In genomic region chr12:70109921-70110320, GRCm38 (mm10) we compare ENCODE assay signal across 9 mouse cellular contexts. TPM values are rescaled to one million over a fixed set of nuclear protein-coding genes. Genes with fewer than 3 reads are reported as not detected.
A peak's percentile ranks its signal among the peaks of the same experiment; 100 is the strongest.
DNase-seq lines count a peak whose midpoint lies in the region; ATAC-seq and TF ChIP-seq lines count a peak whose summit lies in the region.
"Had no signal": no experiment of that assay in that cellular context is flagged by ENCODE, and none has a peak within 500 bp of the region (broad histone marks: within the 10 kb centered on the region; RNA-seq: fewer than 3 reads in every experiment).

No protein-coding gene starts in this region.

- no peak for DNase-seq in heart, adult 9 months (ENCODE audit: low spot score in 2 of 2)
- peak; percentile 68 for DNase-seq in brain, embryonic 14.5 days (ENCODE audit: low read depth)
- DNase-seq in heart, postnatal 0 days (ENCODE audit: low spot score), result no peak
- DNase-seq in lung, adult 2 months, result no peak
- DNase-seq in testis, postnatal 10 days (ENCODE audit: low spot score), result no peak
- DNase-seq in layer of hippocampus, adult 8-10 months (ENCODE audit: low spot score in 2 of 2), result no peak

- H3K4me2 ChIP-seq in heart, embryonic 13.5 days, result peak overlapping the region; percentile 100
- peak overlapping the region; percentile 96 for H3K4me2 ChIP-seq in heart, postnatal 0 days (ENCODE audit: low read depth, low read length)
- H3K4me2 ChIP-seq in neural tube, embryonic 14.5 days (ENCODE audit: low read depth, low read length), result peak overlapping the region; percentile 88

- TF ChIP-seq EP300 in heart, postnatal 0 days (IDR thresholded peaks at IDR 0.05; ENCODE audit: low read depth), result no peak

- peak overlapping the region; percentile 91 for H3K9ac ChIP-seq in heart, embryonic 13.5 days
- H3K9ac ChIP-seq in heart, postnatal 0 days (replicated peaks; ENCODE audit: low read depth, low read length), result no peak overlapping the region
- peak overlapping the region; percentile 96; the same call in 1 of the 2 replicates for H3K9ac ChIP-seq in neural tube, embryonic 14.5 days (replicated peaks; ENCODE audit: low read depth, low read length)

- no peaks in the 10 kb centered on the region for H3K27me3 ChIP-seq in heart, embryonic 13.5 days (replicated peaks)
- no peaks in the 10 kb centered on the region for H3K27me3 ChIP-seq in heart, postnatal 0 days (ENCODE audit: control insufficient read depth, insufficient read depth, low read length)
- H3K27me3 ChIP-seq in neural tube, embryonic 14.5 days (ENCODE audit: control insufficient read depth, insufficient read depth, low read length), result no peaks in the 10 kb centered on the region

- H3K36me3 ChIP-seq in heart, embryonic 13.5 days, result no peaks in the 10 kb centered on the region
- no peaks in the 10 kb centered on the region for H3K36me3 ChIP-seq in heart, postnatal 0 days (replicated peaks; ENCODE audit: control insufficient read depth, insufficient read depth, low read length)
- no peaks in the 10 kb centered on the region for H3K36me3 ChIP-seq in neural tube, embryonic 14.5 days (ENCODE audit: control insufficient read depth, insufficient read depth, low read length)

- no peaks in the 10 kb centered on the region for H3K9me3 ChIP-seq in heart, embryonic 13.5 days
- no peaks in the 10 kb centered on the region for H3K9me3 ChIP-seq in heart, postnatal 0 days (replicated peaks; ENCODE audit: control insufficient read depth, low read length)
- no peaks in the 10 kb centered on the region for H3K9me3 ChIP-seq in neural tube, embryonic 14.5 days (ENCODE audit: control insufficient read depth, low read length)

- no peak for ATAC-seq in heart, embryonic 13.5 days (ENCODE audit: extremely low read depth, insufficient number of reproducible peaks, low FRiP score, low TSS enrichment)
- no peak for ATAC-seq in heart, postnatal 0 days (ENCODE audit: insufficient read depth, low read depth)
- ATAC-seq in neural tube, embryonic 14.5 days (ENCODE audit: low read depth), result no peak

- no peak overlapping the region for H3K27ac ChIP-seq in heart, embryonic 13.5 days (replicated peaks)
- no peak overlapping the region for H3K27ac ChIP-seq in heart, postnatal 0 days (ENCODE audit: low read depth)
- H3K27ac ChIP-seq in neural tube, embryonic 14.5 days (ENCODE audit: low read depth, low read length), result peak overlapping the region; percentile 44

- no peak for TF ChIP-seq POLR2A in brain, embryonic 14.5 days (IDR thresholded peaks at IDR 0.05; ENCODE audit: borderline replicate concordance, extremely low read depth, insufficient read depth, insufficient read length, poor library complexity, severe bottlenecking)
- no peak for TF ChIP-seq POLR2A in lung, adult 2 months (IDR thresholded peaks at IDR 0.05; ENCODE audit: borderline replicate concordance, extremely low read depth, low read depth, low read length)

- WGBS in heart, embryonic 13.5 days, result 59% methylated on average over 6 of the region's 6 CpGs
- 43% methylated on average over 6 of the region's 6 CpGs for WGBS in heart, postnatal 0 days
- 33% methylated on average over 6 of the region's 6 CpGs for WGBS in lung, adult 2 months
- 22% methylated on average over 6 of the region's 6 CpGs for WGBS in neural tube, embryonic 14.5 days

- H3K4me3 ChIP-seq in heart, embryonic 13.5 days, result peak overlapping the region; percentile 68
- H3K4me3 ChIP-seq in heart, postnatal 0 days (ENCODE audit: low read depth, low read length), result peak overlapping the region; percentile 89
- peak overlapping the region; percentile 28 for H3K4me3 ChIP-seq in lung, adult 2 months (replicated peaks; ENCODE audit: extremely low read depth, low read depth, low read length)
- H3K4me3 ChIP-seq in neural tube, embryonic 14.5 days (ENCODE audit: low read depth, low read length), result peak overlapping the region; percentile 87

- peaks cover 44% of the 10 kb centered on the region for H3K4me1 ChIP-seq in heart, embryonic 13.5 days
- peaks cover 19% of the 10 kb centered on the region; the same call in 1 of the 2 replicates for H3K4me1 ChIP-seq in heart, postnatal 0 days (ENCODE audit: control insufficient read depth, insufficient read depth)
- peaks cover 21% of the 10 kb centered on the region for H3K4me1 ChIP-seq in lung, adult 2 months (ENCODE audit: control insufficient read depth, insufficient read depth, low read length)
- H3K4me1 ChIP-seq in neural tube, embryonic 14.5 days (ENCODE audit: control insufficient read depth, insufficient read depth, low read length), result peaks cover 33% of the 10 kb centered on the region

- no peak for TF ChIP-seq CTCF in brain, embryonic 14.5 days (IDR thresholded peaks at IDR 0.05; ENCODE audit: borderline replicate concordance, extremely low read depth, insufficient read depth, insufficient read length)
- no peak for TF ChIP-seq CTCF in heart, postnatal 0 days (IDR thresholded peaks at IDR 0.05; ENCODE audit: low read depth)
- no peak for TF ChIP-seq CTCF in lung, adult 2 months (IDR thresholded peaks at IDR 0.05; ENCODE audit: insufficient read depth, low read length)

RNA-seq across cellular contexts. Expression of gene Nin, which starts 3.6 kb away (rescaled TPM):
- 6.0 and 7.1 TPM in 2 replicates for polyA plus RNA-seq in heart, embryonic 13.5 days (2015; fragmentation: Nextera tagmentation; extraction: Ambion mirVana)
- polyA plus RNA-seq in brain, embryonic 14.5 days (2012; rRNA removed), result 23.8 and 29.7 TPM in 2 replicates
- total RNA-seq in heart, postnatal 0 days (2014; rRNA removed; ENCODE audit: low replicate concordance), result 9.8 and 15.3 TPM in 2 replicates
- 4.3 and 5.1 TPM in 2 replicates for polyA plus RNA-seq in heart, postnatal 0 days (2015; fragmentation: Nextera tagmentation; extraction: Ambion mirVana)
- polyA plus RNA-seq in lung, adult 2 months (2012; rRNA removed), result 14.9 and 18.9 TPM in 2 replicates
- 13.9 and 14.8 TPM in 2 replicates for polyA plus RNA-seq in neural tube, embryonic 14.5 days (2014; fragmentation: Nextera tagmentation; extraction: Ambion mirVana)
- 10 to 100 TPM; 58.1 to 82.5 (median 66.6) TPM for total RNA-seq in layer of hippocampus, adult 8-10 months (2022)

RNA-seq across cellular contexts. Expression of gene Abhd12b, which starts 44.0 kb away (rescaled TPM):
- not detected in 2 replicates for polyA plus RNA-seq in heart, embryonic 13.5 days (2015; fragmentation: Nextera tagmentation; extraction: Ambion mirVana)
- polyA plus RNA-seq in brain, embryonic 14.5 days (2012; rRNA removed), result 0.18 and 0.34 TPM in 2 replicates
- total RNA-seq in heart, postnatal 0 days (2014; rRNA removed; ENCODE audit: low replicate concordance), result not detected in 2 replicates
- polyA plus RNA-seq in heart, postnatal 0 days (2015; fragmentation: Nextera tagmentation; extraction: Ambion mirVana), result not detected in 2 replicates
- 0.11 and 0.19 TPM in 2 replicates for polyA plus RNA-seq in lung, adult 2 months (2012; rRNA removed)
- 0.18 and 0.20 TPM in 2 replicates for polyA plus RNA-seq in neural tube, embryonic 14.5 days (2014; fragmentation: Nextera tagmentation; extraction: Ambion mirVana)
- total RNA-seq in layer of hippocampus, adult 8-10 months (2022), result not detected
- total RNA-seq: layer of hippocampus, postnatal 14 days had no signal

Comparison
In these comparisons a context has a peak if more than half of its experiments do, and no peak if none do; other contexts are left out.
1. H3K4me3 ChIP-seq: peak in every context shown above with its lines; median percentile 89 in heart, postnatal 0 days; 87 in neural tube, embryonic 14.5 days; 68 in heart, embryonic 13.5 days; 28 in lung, adult 2 months.